Mouse (Mus musculus): ENCODE measurements around the gene Kmt2c.

- TF ChIP-seq TAL1 (IDR thresholded peaks at IDR 0.05; ENCODE audit: low read length) (no peak), GATA1 (IDR thresholded peaks at IDR 0.05; ENCODE audit: low read length) (no peak)
These were observed 26.5 kb downstream of the Kmt2c start for GRCm38 (mm10) chr5:25472070-25472469.
